Mouse (Mus musculus): ENCODE measurements around the gene Nlrx1. TPM values are rescaled to one million over a fixed set of nuclear protein-coding genes. Genes with fewer than 3 reads are reported as not detected.

The Nlrx1 gene
- total RNA-seq, 2 experiments from 2014 or later = 8.7 to 13.3 TPM

GRCm38 (mm10) chr9:44292490-44292889 is 24.1 kb upstream of the Nlrx1 start:
- H3K4me3 ChIP-seq = no peak overlapping the region
- no peak for DNase-seq (ENCODE audit: extremely low spot score in 1 of 2, low spot score in 2 of 2)
- TF ChIP-seq CTCF (IDR thresholded peaks at IDR 0.05) = peak; percentile 52
- intact Hi-C loops (cut with DNase I) = no loop called here
- H3K27ac ChIP-seq = no peak overlapping the region

- intact Hi-C loops (cut with DNase I) = no loop called here
- no peak for TF ChIP-seq CTCF (IDR thresholded peaks at IDR 0.05)
- no peak for DNase-seq (ENCODE audit: extremely low spot score in 1 of 2, low spot score in 2 of 2)
- H3K27ac ChIP-seq = peak overlapping the region; percentile 88
- H3K4me3 ChIP-seq = peak overlapping the region; percentile 90
These were observed 20.5 kb upstream of the Nlrx1 start for GRCm38 (mm10) chr9:44288959-44289291.

- no peak for TF ChIP-seq CTCF (IDR thresholded peaks at IDR 0.05)
- peak; percentile 42 to 55 for DNase-seq (ENCODE audit: extremely low spot score in 1 of 2, low spot score in 2 of 2)
- Histone ChIP-seq H3K4me3 (peak within 1 kb of the TSS; percentile 90), H3K27ac (peak within 1 kb of the TSS; percentile 88)
- intact Hi-C loops (cut with DNase I) = no loop called here
These were observed 19.9 kb upstream of the Nlrx1 start, which contains the start of gene Abcg4 for GRCm38 (mm10) chr9:44288076-44288958. Gene Abcg4 (minus strand): TSS chr9:44288615.

GRCm38 (mm10) chr9:44287401-44288075 is 19.1 kb upstream of the Nlrx1 start:
- H3K4me3 ChIP-seq = peak overlapping the region; percentile 90
- peak overlapping the region; percentile 88 for H3K27ac ChIP-seq
- DNase-seq (ENCODE audit: extremely low spot score in 1 of 2, low spot score in 2 of 2) = peak in 1 of 2 experiments; percentile 47
- no peak for TF ChIP-seq CTCF (IDR thresholded peaks at IDR 0.05)
- intact Hi-C loops (cut with DNase I) = loop anchor here (1.0 kb wide), 1 partner anchor 53 kb away; the partner anchor contains the start of gene Cbl

- TF ChIP-seq CTCF (IDR thresholded peaks at IDR 0.05) = no peak
- peak overlapping the region; percentile 90 for H3K4me3 ChIP-seq
- peak overlapping the region; percentile 88 for H3K27ac ChIP-seq
- intact Hi-C loops (cut with DNase I) = loop anchor here (1.0 kb wide), 1 partner anchor 53 kb away; the partner anchor contains the start of gene Cbl
- no peak for DNase-seq (ENCODE audit: extremely low spot score in 1 of 2, low spot score in 2 of 2)
These were observed 18.6 kb upstream of the Nlrx1 start for GRCm38 (mm10) chr9:44287003-44287400.

GRCm38 (mm10) chr9:44286256-44286850 is 18.0 kb upstream of the Nlrx1 start:
- DNase-seq (ENCODE audit: extremely low spot score in 1 of 2, low spot score in 2 of 2) = no peak
- no peak overlapping the region for H3K27ac ChIP-seq
- TF ChIP-seq CTCF (IDR thresholded peaks at IDR 0.05) = no peak
- intact Hi-C loops (cut with DNase I) = no loop called here
- H3K4me3 ChIP-seq = peak overlapping the region; percentile 11; the same call in 1 of the 2 replicates

- TF ChIP-seq CTCF (IDR thresholded peaks at IDR 0.05) = no peak
- intact Hi-C loops (cut with DNase I) = no loop called here
- no peak for DNase-seq (ENCODE audit: extremely low spot score in 1 of 2, low spot score in 2 of 2)
- H3K4me3 ChIP-seq = no peak overlapping the region
- no peak overlapping the region for H3K27ac ChIP-seq
These were observed 14.8 kb upstream of the Nlrx1 start for GRCm38 (mm10) chr9:44283183-44283582.

GRCm38 (mm10) chr9:44269973-44270372 is 1.6 kb upstream of the Nlrx1 start:
- DNase-seq (ENCODE audit: extremely low spot score in 1 of 2, low spot score in 2 of 2) = no peak
- no peak overlapping the region for H3K4me3 ChIP-seq
- no peak overlapping the region for H3K27ac ChIP-seq
- intact Hi-C loops (cut with DNase I) = loop anchor here (2.0 kb wide), 1 partner anchor 35 kb away; the partner anchor contains the start of gene Cbl
- no peak for TF ChIP-seq CTCF (IDR thresholded peaks at IDR 0.05)

GRCm38 (mm10) chr9:44269077-44269476 is 678 bp upstream of the Nlrx1 start:
- intact Hi-C loops (cut with DNase I) = loop anchor here (2.0 kb wide), 1 partner anchor 34 kb away; the partner anchor contains the start of gene Cbl
- Histone ChIP-seq H3K27ac (no peak overlapping the region), H3K4me3 (no peak overlapping the region)
- no peak for DNase-seq (ENCODE audit: extremely low spot score in 1 of 2, low spot score in 2 of 2)
- peak; percentile 56 for TF ChIP-seq CTCF (IDR thresholded peaks at IDR 0.05)

GRCm38 (mm10) chr9:44268027-44268360 is 405 bp downstream of the Nlrx1 start:
- peak overlapping the region; percentile 98 for H3K27ac ChIP-seq
- intact Hi-C loops (cut with DNase I) = loop anchor here (2.0 kb wide), 1 partner anchor 33 kb away; the partner anchor contains the start of gene Cbl
- TF ChIP-seq CTCF (IDR thresholded peaks at IDR 0.05) = peak; percentile 74
- peak overlapping the region; percentile 67 for H3K4me3 ChIP-seq
- peak; percentile 80 to 81 for DNase-seq (ENCODE audit: extremely low spot score in 1 of 2, low spot score in 2 of 2)

- Histone ChIP-seq H3K4me3 (peak overlapping the region; percentile 67), H3K27ac (peak overlapping the region; percentile 98)
- intact Hi-C loops (cut with DNase I) = loop anchor here (1.0 to 2.0 kb wide), 2 partner anchors 27 to 33 kb away; partner anchors contain the start of genes Cbl and Ccdc153
- no peak for DNase-seq (ENCODE audit: extremely low spot score in 1 of 2, low spot score in 2 of 2)
- TF ChIP-seq CTCF (IDR thresholded peaks at IDR 0.05) = peak; percentile 21
These were observed 926 bp downstream of the Nlrx1 start for GRCm38 (mm10) chr9:44267319-44268026.

Measured in left cerebral cortex, adult 2 months (tissue).